ENCODE assay signal across 49 mouse cellular contexts in genomic region chr3:70012641-70013040, GRCm38 (mm10). TPM values are rescaled to one million over a fixed set of nuclear protein-coding genes. Genes with fewer than 3 reads are reported as not detected.
"Had no signal": no experiment of that assay in that cellular context is flagged by ENCODE, and none has a peak within 500 bp of the region (broad histone marks: within the 10 kb centered on the region; RNA-seq: fewer than 3 reads in every experiment).

No protein-coding gene starts in this region.

- H3K4me3 ChIP-seq: heart, embryonic 12.5 days; heart, embryonic 13.5 days; heart, embryonic 15.5 days; hindbrain, embryonic 10.5 days; hindbrain, embryonic 12.5 days; hindbrain, embryonic 13.5 days; hindbrain, embryonic 15.5 days; intestine, embryonic 15.5 days; kidney, embryonic 15.5 days; layer of hippocampus, adult 2 months; left cerebral cortex, adult 2 months had no signal

- H3K4me2 ChIP-seq: heart, embryonic 12.5 days; heart, embryonic 13.5 days; heart, embryonic 15.5 days; hindbrain, embryonic 12.5 days; hindbrain, embryonic 13.5 days; hindbrain, embryonic 14.5 days; hindbrain, embryonic 15.5 days; intestine, embryonic 15.5 days; kidney, embryonic 15.5 days had no signal

- H3K27ac ChIP-seq: heart, embryonic 13.5 days; heart, embryonic 15.5 days; hindbrain, embryonic 10.5 days; hindbrain, embryonic 12.5 days; hindbrain, embryonic 13.5 days; hindbrain, embryonic 14.5 days; hindbrain, embryonic 15.5 days; hindbrain, postnatal 0 days; intestine, embryonic 15.5 days; kidney, embryonic 15.5 days; kidney, postnatal 0 days; layer of hippocampus, adult 2 months; left cerebral cortex, adult 2 months had no signal

- H3K36me3 ChIP-seq: heart, embryonic 12.5 days; heart, embryonic 13.5 days; heart, embryonic 15.5 days; hindbrain, embryonic 10.5 days; hindbrain, embryonic 12.5 days; hindbrain, embryonic 13.5 days; hindbrain, embryonic 15.5 days; intestine, embryonic 15.5 days; kidney, embryonic 15.5 days had no signal

- DNase-seq: heart, postnatal 10 days; heart, postnatal 14 days; heart, postnatal 36 days; kidney, adult 11 months; kidney, adult 18-20 months; kidney, adult 2 months; kidney, adult 8-10 months; kidney, adult 9 months; kidney, postnatal 10 days; kidney, postnatal 14 days; kidney, postnatal 25 days; kidney, postnatal 36 days; kidney, postnatal 4 days; layer of hippocampus, adult 9-11 months; layer of hippocampus, postnatal 36 days had no signal

- H3K9ac ChIP-seq: heart, embryonic 12.5 days; heart, embryonic 13.5 days; heart, embryonic 15.5 days; hindbrain, embryonic 12.5 days; hindbrain, embryonic 13.5 days; hindbrain, embryonic 14.5 days; hindbrain, embryonic 15.5 days; intestine, embryonic 15.5 days; kidney, embryonic 15.5 days had no signal

- ATAC-seq: hindbrain, embryonic 16.5 days; hindbrain, postnatal 0 days; inflammation-experienced regulatory T-cells, adult 6 months; intestine, embryonic 15.5 days; intestine, embryonic 16.5 days; intestine, postnatal 0 days had no signal

- H3K27me3 ChIP-seq: heart, embryonic 12.5 days; heart, embryonic 13.5 days; heart, embryonic 15.5 days; hindbrain, embryonic 12.5 days; hindbrain, embryonic 13.5 days; hindbrain, embryonic 15.5 days; intestine, embryonic 15.5 days; kidney, embryonic 15.5 days had no signal

- H3K4me1 ChIP-seq: heart, embryonic 12.5 days; heart, embryonic 13.5 days; heart, embryonic 15.5 days; hindbrain, embryonic 10.5 days; hindbrain, embryonic 12.5 days; hindbrain, embryonic 13.5 days; hindbrain, embryonic 15.5 days; intestine, embryonic 15.5 days; kidney, embryonic 15.5 days had no signal

- H3K9me3 ChIP-seq: heart, embryonic 12.5 days; heart, embryonic 13.5 days; heart, embryonic 15.5 days; hindbrain, embryonic 10.5 days; hindbrain, embryonic 12.5 days; hindbrain, embryonic 13.5 days; hindbrain, embryonic 15.5 days; intestine, embryonic 15.5 days; kidney, embryonic 15.5 days had no signal

RNA-seq across cellular contexts. Expression of gene Otol1, which starts 5.2 kb away (rescaled TPM):
- total RNA-seq: heart, postnatal 10 days; heart, postnatal 14 days; heart, postnatal 25 days; heart, postnatal 36 days; hematopoietic stem cell, adult 5-6 weeks; hindbrain, postnatal 0 days; layer of hippocampus, adult 18-20 months; layer of hippocampus, adult 2 months; layer of hippocampus, adult 8-10 months; layer of hippocampus, postnatal 10 days; layer of hippocampus, postnatal 14 days; layer of hippocampus, postnatal 25 days; layer of hippocampus, postnatal 36 days; left cerebral cortex, adult 18-20 months; left cerebral cortex, adult 2 months; left cerebral cortex, adult 8-10 months had no signal
- polyA plus RNA-seq: heart, embryonic 12.5 days; heart, embryonic 13.5 days; heart, embryonic 14.5 days; heart, embryonic 15.5 days; heart, embryonic 16.5 days; heart, postnatal 0 days; hindbrain, embryonic 14.5 days; hindbrain, embryonic 15.5 days; inflammation-experienced regulatory T-cells, adult 6 months; intestine, embryonic 14.5 days; intestine, embryonic 15.5 days; intestine, embryonic 16.5 days; intestine, postnatal 0 days; kidney, adult 2 months; kidney, embryonic 14.5 days; kidney, embryonic 15.5 days; kidney, embryonic 16.5 days; kidney, postnatal 0 days; large intestine, adult 2 months had no signal
